Mouse (Mus musculus) MEL (cell line): ENCODE results near the gene Pdcd4. TPM values are rescaled to one million over a fixed set of nuclear protein-coding genes. Genes with fewer than 3 reads are reported as not detected.
A peak's percentile ranks its signal among the peaks of the same experiment; 100 is the strongest.

Experiments used
- DNase-seq: peaks from one replicate; pipeline ENCODE4 v3.0.0; 2011; ENCODE audit warnings: low read depth, low spot score
- H3K27ac ChIP-seq: 2 replicates; pipeline ENCODE4 v1.5.1; 2012; ENCODE audit warnings: low read depth, mild to moderate bottlenecking, control low read depth, low read length, moderate library complexity; ENCODE audit not compliant: control insufficient read depth
- H3K27me3 ChIP-seq, 2 experiments: fragments of 150-350 bp in 1 of 2; sonication (generic) in 1 of 2; 2 replicates each; pipeline ENCODE4 v1.6.1; 2012; ENCODE audit warnings: low read length in 2 of 2, mild to moderate bottlenecking in 2 of 2, improper control_type of control experiment in 1 of 2, moderate library complexity in 1 of 2; ENCODE audit not compliant: insufficient read depth in 2 of 2, control insufficient read depth in 1 of 2
- H3K36me3 ChIP-seq, 2 experiments: 2 replicates each; pipeline ENCODE4 v1.6.1; 2012 to 2014; ENCODE audit warnings: low read length in 2 of 2, improper control_type of control experiment in 1 of 2, inconsistent platforms in 1 of 2, mild to moderate bottlenecking in 1 of 2; ENCODE audit not compliant: insufficient read depth in 2 of 2, control insufficient read depth in 1 of 2
- H3K4me1 ChIP-seq, 2 experiments: fragments of 150-350 bp in 1 of 2; sonication (generic) in 1 of 2; 2 replicates each; pipeline ENCODE4 v1.6.1; 2012; ENCODE audit warnings: low read length in 2 of 2, improper control_type of control experiment in 1 of 2, mild to moderate bottlenecking in 1 of 2; ENCODE audit not compliant: insufficient read depth in 2 of 2, control insufficient read depth in 1 of 2
- H3K4me3 ChIP-seq, 2 experiments: fragments of 150-350 bp in 1 of 2; sonication (generic) in 1 of 2; 2 replicates each; pipeline ENCODE4 v1.5.1; 2012; ENCODE audit warnings: low read depth in 2 of 2, low read length in 2 of 2, mild to moderate bottlenecking in 2 of 2, moderate library complexity in 2 of 2, control low read depth in 1 of 2, improper control_type of control experiment in 1 of 2; ENCODE audit not compliant: control insufficient read depth in 1 of 2, insufficient read depth in 1 of 2
- H3K79me2 ChIP-seq: 2 replicates; pipeline ENCODE4 v1.6.1; 2012; ENCODE audit warnings: mild to moderate bottlenecking, low read length, moderate library complexity; ENCODE audit not compliant: control insufficient read depth, poor library complexity, insufficient read depth
- H3K9ac ChIP-seq: 2 replicates; pipeline ENCODE4 v1.6.1; 2012; ENCODE audit warnings: low read depth, mild to moderate bottlenecking, control low read depth, low read length, moderate library complexity; ENCODE audit not compliant: control insufficient read depth, poor library complexity, severe bottlenecking
- H3K9me3 ChIP-seq: fragments of 150-350 bp; sonication (generic); replicated peaks from 2 replicates; pipeline ENCODE4 v1.6.1; 2012; ENCODE audit warnings: mild to moderate bottlenecking, low read length, improper control_type of control experiment, moderate library complexity; ENCODE audit not compliant: insufficient read depth
- CHD1 ChIP-seq: IDR thresholded peaks from 2 replicates; pipeline ENCODE4 v1.6.1; 2012; ENCODE audit warnings: low read depth, mild to moderate bottlenecking, inconsistent platforms, low read length, improper control_type of control experiment
- CHD2 ChIP-seq: IDR thresholded peaks from 2 replicates; pipeline ENCODE4 v1.6.1; 2011; ENCODE audit warnings: low read length, improper control_type of control experiment
- E2F4 ChIP-seq: IDR thresholded peaks from 2 replicates; pipeline ENCODE4 v1.6.1; 2011; ENCODE audit warnings: low read depth, low read length, improper control_type of control experiment, borderline replicate concordance
- EP300 ChIP-seq, 2 experiments: IDR thresholded peaks; 2 replicates each; pipeline ENCODE4 v1.6.1; 2011; ENCODE audit warnings: improper control_type of control experiment in 2 of 2, low read length in 2 of 2, low read depth in 1 of 2, mild to moderate bottlenecking in 1 of 2
- GABPA ChIP-seq: IDR thresholded peaks from 2 replicates; pipeline ENCODE4 v1.6.1; 2012; ENCODE audit warnings: low read depth, mild to moderate bottlenecking, inconsistent platforms, low read length, improper control_type of control experiment, moderate library complexity
- HCFC1 ChIP-seq: IDR thresholded peaks from 2 replicates; pipeline ENCODE4 v1.6.1; 2012; ENCODE audit warnings: low read depth, mild to moderate bottlenecking, inconsistent platforms, low read length, improper control_type of control experiment, moderate library complexity
- MAFK ChIP-seq: IDR thresholded peaks from 2 replicates; pipeline ENCODE4 v1.6.1; 2011; ENCODE audit warnings: low read depth, mild to moderate bottlenecking, low read length, improper control_type of control experiment, borderline replicate concordance
- MAX ChIP-seq: IDR thresholded peaks from 2 replicates; pipeline ENCODE4 v1.6.1; 2011; ENCODE audit warnings: low read length, improper control_type of control experiment
- MAZ ChIP-seq: IDR thresholded peaks from 2 replicates; pipeline ENCODE4 v1.6.1; 2012; ENCODE audit warnings: low read depth, mild to moderate bottlenecking, inconsistent platforms, low read length, improper control_type of control experiment
- MEF2A ChIP-seq: IDR thresholded peaks from 2 replicates; pipeline ENCODE4 v1.6.1; 2014; ENCODE audit warnings: low read depth, mild to moderate bottlenecking, inconsistent platforms, low read length, improper control_type of control experiment; ENCODE audit not compliant: poor library complexity, insufficient replicate concordance, severe bottlenecking; ENCODE audit errors: extremely low read depth
- MXI1 ChIP-seq: IDR thresholded peaks from 2 replicates; pipeline ENCODE4 v1.6.1; 2011; ENCODE audit warnings: mild to moderate bottlenecking, low read depth, low read length, improper control_type of control experiment
- MYB ChIP-seq: IDR thresholded peaks from 2 replicates; pipeline ENCODE4 v1.6.1; 2011; ENCODE audit warnings: mild to moderate bottlenecking, low read depth, low read length, improper control_type of control experiment
- NRF1 ChIP-seq: IDR thresholded peaks from 2 replicates; pipeline ENCODE4 v1.6.1; 2014; ENCODE audit warnings: low read depth, mild to moderate bottlenecking, inconsistent platforms, low read length, improper control_type of control experiment, moderate library complexity; ENCODE audit not compliant: poor library complexity, insufficient read depth, severe bottlenecking
- POLR2A ChIP-seq, 2 experiments: IDR thresholded peaks; 2 replicates each; pipeline ENCODE4 v1.6.1; 2011 to 2012; ENCODE audit warnings: low read length in 2 of 2, mild to moderate bottlenecking in 2 of 2, control low read depth in 1 of 2, improper control_type of control experiment in 1 of 2, low read depth in 1 of 2, moderate library complexity in 1 of 2; ENCODE audit not compliant: control insufficient read depth in 1 of 2, insufficient read depth in 1 of 2, poor library complexity in 1 of 2
- POLR2AphosphoS5 ChIP-seq: IDR thresholded peaks from 2 replicates; pipeline ENCODE4 v1.6.1; 2012; ENCODE audit warnings: low read depth, borderline replicate concordance, mild to moderate bottlenecking, inconsistent platforms, low read length, moderate library complexity, mixed read lengths
- RAD21 ChIP-seq: IDR thresholded peaks from 2 replicates; pipeline ENCODE4 v1.6.1; 2011; ENCODE audit warnings: mild to moderate bottlenecking, low read depth, low read length, improper control_type of control experiment
- SIN3A ChIP-seq: IDR thresholded peaks from 2 replicates; pipeline ENCODE4 v1.6.1; 2012; ENCODE audit warnings: low read length, improper control_type of control experiment, inconsistent platforms
- SMC3 ChIP-seq: IDR thresholded peaks from 2 replicates; pipeline ENCODE4 v1.6.1; 2011; ENCODE audit warnings: low read depth, low read length, improper control_type of control experiment
- TAL1 ChIP-seq: IDR thresholded peaks from 2 replicates; pipeline ENCODE4 v1.6.1; 2012; ENCODE audit warnings: mild to moderate bottlenecking, inconsistent platforms, low read length, moderate library complexity, mixed read lengths
- TBP ChIP-seq: IDR thresholded peaks from 2 replicates; pipeline ENCODE4 v1.8.0; 2011; ENCODE audit warnings: low read depth, low read length, improper control_type of control experiment
- TCF12 ChIP-seq: IDR thresholded peaks from 2 replicates; pipeline ENCODE4 v1.6.1; 2014; ENCODE audit warnings: low read depth, mild to moderate bottlenecking, inconsistent platforms, low read length, improper control_type of control experiment, moderate library complexity
- UBTF ChIP-seq: IDR thresholded peaks from 2 replicates; pipeline ENCODE4 v1.6.1; 2012; ENCODE audit warnings: low read depth, mild to moderate bottlenecking, inconsistent platforms, low read length, improper control_type of control experiment, moderate library complexity, borderline replicate concordance; ENCODE audit not compliant: insufficient read depth
- USF1 ChIP-seq: IDR thresholded peaks from 2 replicates; pipeline ENCODE4 v1.6.1; 2014; ENCODE audit warnings: low read depth, mild to moderate bottlenecking, inconsistent platforms, low read length, improper control_type of control experiment, moderate library complexity
- USF2 ChIP-seq, 2 experiments: IDR thresholded peaks; 2 replicates each; pipeline ENCODE4 v1.6.1; 2011 to 2012; ENCODE audit warnings: improper control_type of control experiment in 2 of 2, low read length in 2 of 2, borderline replicate concordance in 1 of 2, inconsistent platforms in 1 of 2, low read depth in 1 of 2, mild to moderate bottlenecking in 1 of 2; ENCODE audit not compliant: insufficient read depth in 1 of 2
- ZKSCAN1 ChIP-seq: IDR thresholded peaks from 2 replicates; pipeline ENCODE4 v1.6.1; 2012; ENCODE audit warnings: low read depth, mild to moderate bottlenecking, inconsistent platforms, low read length, improper control_type of control experiment, moderate library complexity
- ZMIZ1 ChIP-seq: IDR thresholded peaks from 2 replicates; pipeline ENCODE4 v1.6.1; 2012; ENCODE audit warnings: low read depth, mild to moderate bottlenecking, inconsistent platforms, low read length, improper control_type of control experiment, moderate library complexity
- ZNF384 ChIP-seq: IDR thresholded peaks from 2 replicates; pipeline ENCODE4 v1.6.1; 2012; ENCODE audit warnings: low read depth, mild to moderate bottlenecking, inconsistent platforms, low read length, improper control_type of control experiment
- polyA plus RNA-seq, 2 experiments: library from polyadenylated mRNA; stranded (reverse) in 1 of 2; unstranded in 1 of 2; fragments of >175 nt in 1 of 2; fragments of >200 nt in 1 of 2; gene quantifications; 2 replicates each; pipeline versions ENCODE4 v1.2.1 to v1.2.4; 2012; ENCODE audit warnings: low replicate concordance in 2 of 2, low read depth in 1 of 2; ENCODE audit not compliant: insufficient read length in 2 of 2, insufficient read depth in 1 of 2, missing spikeins in 1 of 2
- total RNA-seq: library from RNA; depleted of rRNA; stranded (reverse); fragments of 300-350 nt; gene quantifications from 2 replicates; pipeline ENCODE4 v1.2.3, GENCODE M21; 2012

Gene Pdcd4
- total and polyA plus RNA-seq, 3 experiments = 30.0 to 37.6 TPM; not detected in 1

DNA sequence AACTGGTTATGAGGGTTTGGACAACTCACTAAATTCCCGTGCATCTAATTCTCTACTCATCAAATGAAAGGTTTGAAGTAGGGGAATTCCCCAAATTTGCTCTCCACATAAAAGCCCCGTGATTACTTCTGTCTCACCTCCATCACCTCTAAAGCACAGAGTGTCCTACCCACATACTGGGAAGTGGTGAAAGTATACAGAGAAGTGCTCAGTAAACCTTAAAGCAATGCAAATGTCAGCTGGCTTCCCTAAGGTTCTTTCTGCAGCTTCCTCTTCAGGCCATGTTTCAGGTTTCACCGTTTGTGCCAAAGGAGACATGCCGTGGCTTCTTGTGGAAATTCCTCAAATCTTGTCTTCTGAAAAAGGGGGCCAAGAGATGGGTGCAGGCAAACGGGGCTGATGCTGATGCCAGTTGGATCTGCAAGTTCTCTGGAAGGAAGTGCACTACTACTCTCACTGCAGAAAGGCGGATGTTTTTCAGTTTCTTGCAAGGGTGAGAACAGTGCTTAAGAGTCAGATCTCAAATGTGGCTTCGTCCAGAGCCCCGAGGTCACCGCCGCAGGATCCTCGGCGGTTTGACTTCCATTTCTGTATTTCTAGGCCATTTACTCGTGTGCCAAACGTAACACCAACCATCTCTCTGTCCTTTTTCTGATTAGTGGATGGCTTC, 8.0 kb downstream of the Pdcd4 start:
- no peak overlapping the region for H3K27ac ChIP-seq

DNA sequence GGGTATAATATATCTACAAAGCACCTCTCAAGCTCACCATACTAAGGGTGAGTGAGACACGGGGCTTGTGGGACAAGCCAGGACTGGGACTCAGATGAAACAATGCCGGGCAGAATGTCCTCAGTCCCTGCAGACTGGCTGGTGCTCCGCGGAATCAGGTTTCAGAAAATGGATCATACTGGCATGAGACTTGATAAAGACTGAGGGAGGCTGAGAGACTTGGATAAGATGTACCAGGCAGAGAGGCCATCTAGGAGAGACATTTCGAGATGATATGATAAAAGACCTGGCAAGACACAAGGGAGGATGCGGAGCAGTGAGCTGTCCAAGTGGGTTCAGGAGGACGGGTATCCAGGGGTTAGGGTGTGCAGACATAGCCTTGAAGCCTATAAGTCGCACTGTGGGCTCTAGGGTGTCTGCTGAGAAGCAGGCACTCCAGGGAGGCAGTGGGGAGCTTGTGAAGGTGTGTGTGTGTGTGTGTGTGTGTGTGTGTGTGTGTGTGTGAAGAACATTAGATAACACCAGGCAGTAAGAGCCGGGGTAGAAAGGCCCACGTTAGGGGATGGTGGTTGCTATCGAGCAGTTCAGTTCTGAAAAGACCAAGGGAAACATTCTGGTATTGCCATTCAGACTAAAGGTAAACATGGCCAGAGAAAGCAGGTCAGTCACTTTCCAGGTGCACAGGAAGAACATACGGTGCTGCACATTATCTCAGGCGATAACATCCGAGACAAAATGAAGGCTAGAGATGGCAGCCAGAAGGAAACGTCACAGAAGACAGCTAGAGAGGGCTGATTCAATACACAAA, 10.1 kb downstream of the Pdcd4 start:
- H3K4me1 ChIP-seq = peaks cover 13 to 17% of the 10 kb centered on the region in 2 experiments
- TF ChIP-seq EP300 (IDR thresholded peaks at IDR 0.05; ENCODE audit: low read depth in 1 of 2, low read length in 2 of 2) = peak; percentile 65 to 68
- no peak for TF ChIP-seq HCFC1
- TF ChIP-seq POLR2A (IDR thresholded peaks at IDR 0.05; ENCODE audit: control insufficient read depth in 1 of 2, insufficient read depth in 1 of 2, low read depth in 1 of 2, low read length in 2 of 2, poor library complexity in 1 of 2) = no peak
- TF ChIP-seq ZNF384 = no peak
- TF ChIP-seq UBTF = no peak
- TF ChIP-seq TCF12 = peak; percentile 79
- no peak for TF ChIP-seq CHD1
- no peak for TF ChIP-seq CHD2
- no peak for TF ChIP-seq RAD21
- no peak; the same call in 1 of the 2 replicates for TF ChIP-seq SIN3A
- no peak for TF ChIP-seq ZKSCAN1
- no peak for TF ChIP-seq ZMIZ1
- TF ChIP-seq MAZ = peak; percentile 32; the same call in 1 of the 2 replicates
- TF ChIP-seq USF2 (IDR thresholded peaks at IDR 0.05; ENCODE audit: borderline replicate concordance in 1 of 2, insufficient read depth in 1 of 2, low read depth in 1 of 2, low read length in 2 of 2) = no peak
- TF ChIP-seq TAL1 = peak; percentile 51
- TF ChIP-seq MYB = no peak
- no peak for TF ChIP-seq USF1
- TF ChIP-seq SMC3 = no peak
- TF ChIP-seq MAX = peak; percentile 69
- TF ChIP-seq GABPA = no peak
- TF ChIP-seq MAFK = no peak
- TF ChIP-seq MXI1 = no peak
- TF ChIP-seq TBP = no peak
- no peak for TF ChIP-seq NRF1
- TF ChIP-seq E2F4 = no peak
- TF ChIP-seq POLR2AphosphoS5 = no peak

More for the DNA sequence above, 8.0 kb downstream of the Pdcd4 start:
- DNase-seq = no peak
- TF ChIP-seq CHD2 = no peak
- TF ChIP-seq MEF2A = no peak
- TF ChIP-seq E2F4 = no peak
- TF ChIP-seq CHD1 = no peak
- no peak for TF ChIP-seq POLR2A (IDR thresholded peaks at IDR 0.05; ENCODE audit: control insufficient read depth in 1 of 2, insufficient read depth in 1 of 2, low read depth in 1 of 2, low read length in 2 of 2, poor library complexity in 1 of 2)
- no peak for TF ChIP-seq USF2 (IDR thresholded peaks at IDR 0.05; ENCODE audit: borderline replicate concordance in 1 of 2, insufficient read depth in 1 of 2, low read depth in 1 of 2, low read length in 2 of 2)
- TF ChIP-seq ZKSCAN1 = no peak
- Histone ChIP-seq H3K79me2 (peaks cover 8% of the 10 kb centered on the region; the same call in 1 of the 2 replicates), H3K9ac (no peak overlapping the region), H3K36me3 (peaks cover 0 to 6% of the 10 kb centered on the region in 2 experiments; a peak in 2 of 4 replicates), H3K4me1 (peaks cover 5 to 10% of the 10 kb centered on the region in 2 experiments), H3K27me3 (no peaks in the 10 kb centered on the region), H3K4me3 (no peak overlapping the region), H3K9me3 (no peaks in the 10 kb centered on the region)

More for the DNA sequence above, 10.1 kb downstream of the Pdcd4 start:
- peaks cover 12% of the 10 kb centered on the region for H3K79me2 ChIP-seq
- H3K27me3 ChIP-seq = no peaks in the 10 kb centered on the region
- no peaks in the 10 kb centered on the region for H3K9me3 ChIP-seq
- H3K36me3 ChIP-seq = peaks cover 0 to 14% of the 10 kb centered on the region in 2 experiments; a peak in 2 of 4 replicates
- H3K9ac ChIP-seq = peak overlapping the region; percentile 82
- H3K27ac ChIP-seq = peak overlapping the region; percentile 88
- peak; percentile 79 for DNase-seq
- H3K4me3 ChIP-seq = peak overlapping the region; percentile 68 to 73
